Mouse (Mus musculus): Measurements from ENCODE around the gene Vsig10l.

Gene Vsig10l

DNA sequence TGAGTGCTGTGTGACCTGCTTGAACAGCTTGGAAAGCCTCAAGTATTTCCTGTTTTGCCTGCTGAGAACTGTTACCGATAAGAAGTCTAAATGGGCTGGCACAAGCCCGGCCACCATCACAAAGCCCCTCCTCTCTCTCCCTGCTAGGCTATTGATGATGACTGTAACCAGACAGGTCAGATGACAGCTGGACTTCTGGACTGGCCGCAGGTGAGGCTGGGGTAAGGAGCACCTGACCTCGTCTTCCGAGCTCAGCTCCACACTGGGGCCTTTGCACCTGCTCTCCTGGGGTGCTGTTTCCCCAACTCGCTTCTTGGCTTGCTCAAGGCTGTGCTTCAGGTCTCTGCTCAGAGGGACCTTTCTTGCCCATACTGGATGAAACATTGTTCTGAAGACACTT, 8.6 kb upstream of the Vsig10l start:
- DNase-seq (ENCODE audit: low read depth, low spot score) = no peak

- no peak for DNase-seq (ENCODE audit: low read depth, low spot score)
Measured at GRCm38 (mm10) chr7:43463976-43464375, 1.0 kb downstream of the Vsig10l start.

GRCm38 (mm10) chr7:43464864-43465343, 2.0 kb downstream of the Vsig10l start:
- no peak for DNase-seq (ENCODE audit: low read depth, low spot score)

GRCm38 (mm10) chr7:43465344-43466098, 2.6 kb downstream of the Vsig10l start:
- DNase-seq (ENCODE audit: low read depth, low spot score) = peak; percentile 72

- no peak for DNase-seq (ENCODE audit: low read depth, low spot score)
Measured at GRCm38 (mm10) chr7:43466099-43466694, 3.2 kb downstream of the Vsig10l start.

DNA sequence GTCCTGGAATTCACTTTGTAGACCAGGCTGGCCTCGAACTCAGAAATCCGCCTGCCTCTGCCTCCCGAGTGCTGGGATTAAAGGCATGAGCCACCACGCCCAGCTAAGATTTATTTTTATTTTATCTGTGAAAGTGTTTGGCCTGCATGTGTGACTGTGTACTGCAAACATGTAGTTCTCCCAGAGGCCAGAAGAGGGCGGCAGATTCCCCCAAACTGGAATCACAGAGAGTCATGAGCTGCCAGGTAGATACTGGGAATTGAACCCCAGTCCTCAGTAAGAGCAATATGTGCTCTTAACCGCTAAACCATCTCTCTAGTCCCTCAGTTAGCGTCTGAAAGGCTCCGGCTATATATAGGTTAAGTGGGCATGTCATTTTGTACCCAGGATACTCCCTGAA, 7.4 kb downstream of the Vsig10l start:
- DNase-seq (ENCODE audit: low read depth, low spot score) = no peak

- DNase-seq (ENCODE audit: low read depth, low spot score) = no peak
Measured at GRCm38 (mm10) chr7:43475706-43476105, 12.8 kb downstream of the Vsig10l start.

DNA sequence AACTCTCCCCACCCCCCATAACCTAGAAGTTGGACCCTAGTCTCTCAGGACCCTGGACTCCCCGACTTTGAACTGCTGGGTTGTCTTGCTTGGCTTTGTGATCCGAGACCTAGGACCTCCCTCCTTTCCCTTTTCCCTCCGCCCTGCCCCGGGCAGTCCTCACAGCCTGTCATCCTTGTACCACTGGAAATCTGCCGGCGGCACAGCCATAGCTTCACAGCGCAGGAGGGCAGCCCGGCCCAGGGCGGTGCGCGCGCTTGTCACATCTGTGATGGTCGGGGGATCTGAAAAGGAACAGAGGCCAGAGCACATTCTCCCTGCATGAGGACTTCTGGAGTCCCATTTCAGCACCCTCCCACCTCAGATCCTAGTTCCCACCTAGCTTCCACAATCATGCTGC, 13.4 kb downstream of the Vsig10l start:
- no peak for DNase-seq (ENCODE audit: low read depth, low spot score)

DNA sequence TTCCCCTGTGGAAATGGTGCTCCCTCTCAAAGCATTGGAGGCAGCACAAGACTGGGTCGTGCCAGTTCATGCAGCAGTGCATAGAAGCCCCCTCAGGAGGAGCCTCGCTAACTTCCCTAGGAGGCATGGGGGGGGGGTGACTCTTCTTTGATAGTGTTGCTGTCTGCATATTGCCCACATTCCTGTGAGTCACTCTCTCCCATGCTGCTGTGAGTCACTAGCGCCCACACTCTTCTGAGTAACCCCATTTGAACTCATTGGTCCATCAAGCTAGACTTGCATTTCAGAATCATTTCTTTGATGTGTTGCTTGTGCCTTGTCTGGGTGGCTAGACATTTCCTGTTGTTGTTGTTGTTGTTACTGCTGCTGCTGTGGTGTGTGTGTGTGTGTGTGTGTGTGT, 18.2 kb downstream of the Vsig10l start:
- no peak for DNase-seq (ENCODE audit: low read depth, low spot score)

DNA sequence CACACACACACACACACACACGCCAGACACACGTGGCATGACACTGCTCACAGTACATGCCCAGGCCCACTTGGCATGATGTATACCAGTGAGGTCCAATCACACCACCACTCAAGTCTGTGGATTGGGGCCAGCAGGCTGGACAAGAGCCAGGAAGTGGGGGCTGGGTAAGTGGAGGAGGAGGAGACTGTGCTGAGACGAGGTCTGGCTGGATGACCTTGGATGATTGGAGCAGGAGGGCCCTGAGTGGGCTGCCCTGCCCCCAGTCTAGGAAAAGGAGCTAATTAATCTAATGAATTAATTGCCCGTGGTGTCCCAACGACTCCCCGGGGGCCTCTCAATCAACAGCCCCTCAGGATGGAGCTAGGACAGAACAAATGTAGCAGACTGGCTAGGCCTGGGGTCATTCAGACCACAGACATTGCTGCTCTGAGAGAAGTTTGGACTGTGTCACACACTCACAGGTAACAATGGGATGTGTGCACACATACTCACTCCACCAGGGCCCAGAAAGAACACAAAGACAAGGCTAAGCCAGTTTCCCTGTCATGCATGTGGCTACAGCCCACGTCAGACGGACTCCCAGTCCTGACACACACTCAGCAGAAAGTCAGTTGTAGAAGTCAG, 19.3 kb downstream of the Vsig10l start:
- DNase-seq (ENCODE audit: low read depth, low spot score) = no peak

GRCm38 (mm10) chr7:43483236-43483635, 20.3 kb downstream of the Vsig10l start:
- DNase-seq (ENCODE audit: low read depth, low spot score) = no peak

GRCm38 (mm10) chr7:43488646-43489045, 25.7 kb downstream of the Vsig10l start:
- no peak for DNase-seq (ENCODE audit: low read depth, low spot score)

DNA sequence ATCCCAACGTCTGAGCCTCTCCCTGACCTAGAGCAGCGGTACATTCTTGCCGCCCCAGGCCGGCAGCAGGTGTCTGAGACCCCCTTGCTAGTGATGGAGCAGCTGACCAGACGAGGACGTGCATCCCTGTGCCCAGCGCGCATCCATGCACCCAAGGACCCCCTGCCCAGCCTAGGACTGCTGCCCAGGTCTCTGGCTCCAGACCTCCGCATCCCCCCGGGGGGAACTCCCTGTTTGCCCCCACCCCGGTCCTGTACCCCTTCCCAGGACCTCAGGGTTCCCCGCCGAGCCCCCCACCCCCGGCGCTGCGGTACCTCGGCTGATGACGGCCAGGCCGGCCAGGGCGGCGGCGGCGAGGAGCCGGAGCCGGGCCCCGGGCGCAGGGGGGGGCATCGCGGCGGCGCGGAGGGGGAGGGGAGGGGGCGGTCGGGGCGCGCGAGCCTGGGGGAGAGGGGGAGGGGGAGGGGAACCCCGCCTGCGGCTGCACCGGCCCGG, 26.7 kb downstream of the Vsig10l start, which contains the start of gene Iglon5:
Gene Iglon5, minus strand, starts transcription at position 445 of the 495 bp plus-strand sequence.
- DNase-seq (ENCODE audit: low read depth, low spot score) = no peak

DNA sequence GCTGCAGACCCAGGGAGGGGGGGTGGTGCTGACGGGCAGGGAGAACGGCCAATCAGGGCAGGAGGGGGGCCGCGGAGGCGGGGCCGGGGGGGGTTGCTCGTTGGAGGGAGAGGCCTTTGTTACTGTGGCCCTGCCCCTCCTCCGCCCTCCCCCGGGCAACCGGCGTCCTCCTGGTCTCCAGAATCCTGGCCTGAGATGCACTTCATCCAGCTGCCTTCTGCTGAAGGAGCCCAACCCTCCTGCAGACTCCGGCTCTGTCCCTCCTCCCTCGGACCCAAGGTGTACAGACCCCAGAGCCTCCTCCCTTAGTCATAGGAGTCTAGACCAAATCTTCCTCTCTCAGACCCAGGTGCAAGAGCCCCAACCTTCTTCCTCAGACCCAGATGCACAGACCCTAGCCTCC, 27.2 kb downstream of the Vsig10l start:
- peak; percentile 69 for DNase-seq (ENCODE audit: low read depth, low spot score)

- no peak for DNase-seq (ENCODE audit: low read depth, low spot score)
Measured at GRCm38 (mm10) chr7:43490861-43491260, 27.9 kb downstream of the Vsig10l start.

GRCm38 (mm10) chr7:43495343-43496021, 32.5 kb downstream of the Vsig10l start:
- no peak for DNase-seq (ENCODE audit: low read depth, low spot score)

GRCm38 (mm10) chr7:43511707-43512478, 48.9 kb downstream of the Vsig10l start:
- no peak for DNase-seq (ENCODE audit: low read depth, low spot score)

- DNase-seq (ENCODE audit: low read depth, low spot score) = no peak
Measured at GRCm38 (mm10) chr7:43512519-43512918, 49.6 kb downstream of the Vsig10l start.

DNA sequence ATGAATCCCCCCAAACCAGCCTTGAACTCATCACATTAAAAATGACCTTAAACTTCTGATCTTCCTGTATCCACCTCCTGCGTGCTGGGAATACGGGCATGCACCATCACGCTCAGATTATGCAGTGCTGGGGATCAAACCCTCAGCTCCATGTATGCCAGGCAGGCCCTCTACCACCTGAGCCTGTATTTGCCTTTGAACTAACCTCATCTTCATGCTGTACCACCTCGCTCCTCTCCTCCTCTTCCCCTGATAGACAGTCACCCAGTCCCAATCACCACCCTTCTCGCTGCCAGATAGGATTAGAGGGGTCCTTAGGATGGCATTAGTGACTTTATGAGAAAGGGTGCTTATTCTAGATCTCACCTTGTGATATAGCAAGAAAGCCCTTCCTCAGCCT, 52.1 kb downstream of the Vsig10l start:
- DNase-seq (ENCODE audit: low read depth, low spot score) = no peak

DNA sequence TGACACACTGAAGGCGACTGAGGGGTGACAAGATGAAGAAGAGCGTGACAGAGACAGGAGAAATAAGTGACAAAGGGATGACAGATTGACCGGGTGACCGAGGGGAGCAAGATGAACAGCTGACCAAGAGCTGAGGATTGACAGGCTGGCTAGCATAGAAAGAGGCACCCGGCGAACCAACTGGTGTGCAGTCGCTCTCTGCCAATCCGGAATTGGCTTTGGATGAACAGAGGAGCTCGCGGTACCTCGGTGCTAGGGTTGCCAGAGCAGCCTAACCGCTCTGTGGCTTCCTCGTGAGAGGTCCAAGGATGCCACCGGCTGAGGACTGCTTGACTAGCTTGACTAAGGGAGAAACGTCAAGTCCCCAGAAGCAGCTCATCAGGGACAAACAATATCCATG, 55.4 kb downstream of the Vsig10l start:
- no peak for DNase-seq (ENCODE audit: low read depth, low spot score)

Data from brain, embryonic 18.5 days (tissue).